Mouse (Mus musculus): Measurements from ENCODE around the gene Slc26a8.

DNA sequence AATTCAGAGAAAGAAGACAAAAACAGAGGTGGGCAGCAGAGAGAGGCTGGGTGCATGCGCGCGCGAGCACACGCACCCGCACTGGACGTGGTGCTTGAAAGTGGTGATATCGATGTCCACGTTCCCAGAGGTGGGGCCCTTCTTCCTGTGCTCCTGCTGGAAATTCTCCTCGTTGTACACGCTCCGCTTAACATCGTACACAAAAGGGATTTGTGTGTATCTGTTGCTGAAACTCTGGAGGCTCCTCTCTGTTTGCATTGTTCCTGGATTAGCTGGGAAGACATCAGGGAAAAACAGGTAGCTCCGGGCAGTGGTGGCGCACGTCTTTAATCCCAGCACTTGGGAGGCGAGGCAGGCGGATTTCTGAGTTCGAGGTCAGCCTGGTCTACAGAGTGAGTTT, 5.4 kb downstream of the Slc26a8 start:
- no peak for TF ChIP-seq CTCF (IDR thresholded peaks at IDR 0.05; ENCODE audit: low read depth)
- TF ChIP-seq EP300 (optimal IDR thresholded peaks at IDR 0.05), result no peak

Measured in stomach, postnatal 0 days (tissue).